Mouse (Mus musculus) thymus, adult 2 months (tissue): ENCODE data around the gene Clstn1.
A peak's percentile ranks its signal among the peaks of the same experiment; 100 is the strongest.

ENCODE experiments used
- CTCF ChIP-seq: fragments of 200-500 bp; IDR thresholded peaks from 2 replicates; pipeline ENCODE4 v1.5.1; 2012; ENCODE audit warnings: mild to moderate bottlenecking, control low read depth, low read length, moderate library complexity, borderline replicate concordance; ENCODE audit not compliant: control insufficient read depth, poor library complexity, insufficient read depth; ENCODE audit errors: extremely low read depth
- POLR2A ChIP-seq: fragments of 200-500 bp; IDR thresholded peaks from 2 replicates; pipeline ENCODE4 v1.6.1; 2012; ENCODE audit warnings: mild to moderate bottlenecking, low read length, control low read depth, moderate library complexity; ENCODE audit not compliant: control insufficient read depth, poor library complexity, insufficient read depth; ENCODE audit errors: extremely low read depth

GRCm38 (mm10) chr4:149654232-149654631 lies 68.0 kb downstream of the Clstn1 start:
- TF ChIP-seq POLR2A (no peak), CTCF (peak; percentile 62; the same call in 1 of the 2 replicates)
